Mouse (Mus musculus) embryonic facial prominence, embryonic 12.5 days (tissue): ENCODE results near the gene Med28. TPM values are rescaled to one million over a fixed set of nuclear protein-coding genes. Genes with fewer than 3 reads are reported as not detected.

Experiments
- ATAC-seq: fragments of 200-750 bp; cut with Nextera tagmentation; 2 replicates; pipeline ENCODE4 v1.8.0; 2017; ENCODE audit not compliant: insufficient number of reproducible peaks, insufficient read depth, low FRiP score, low TSS enrichment
- H3K27ac ChIP-seq: fragments of 300-500 bp; sonication (generic); 2 replicates; pipeline ENCODE4 v1.5.1; 2016; ENCODE audit warnings: mild to moderate bottlenecking
- H3K27me3 ChIP-seq: fragments of 300-500 bp; sonication (generic); 2 replicates; pipeline ENCODE4 v1.6.1; 2016; ENCODE audit warnings: mild to moderate bottlenecking, moderate library complexity
- H3K36me3 ChIP-seq: fragments of 300-500 bp; sonication (generic); 2 replicates; pipeline ENCODE4 v1.6.1; 2016; ENCODE audit warnings: mild to moderate bottlenecking
- H3K4me1 ChIP-seq: fragments of 300-500 bp; sonication (generic); 2 replicates; pipeline ENCODE4 v1.6.1; 2016
- H3K4me2 ChIP-seq: fragments of 300-500 bp; sonication (generic); replicated peaks from 2 replicates; pipeline ENCODE4 v1.6.1; 2016; ENCODE audit warnings: mild to moderate bottlenecking, moderate library complexity
- H3K4me3 ChIP-seq: fragments of 300-500 bp; sonication (generic); 2 replicates; pipeline ENCODE4 v1.5.1; 2016; ENCODE audit warnings: mild to moderate bottlenecking
- H3K9ac ChIP-seq: fragments of 300-500 bp; sonication (generic); 2 replicates; pipeline ENCODE4 v1.6.1; 2016; ENCODE audit warnings: mild to moderate bottlenecking, moderate library complexity
- H3K9me3 ChIP-seq: fragments of 300-500 bp; sonication (generic); 2 replicates; pipeline ENCODE4 v1.6.1; 2016; ENCODE audit warnings: mild to moderate bottlenecking, moderate library complexity
- WGBS: fragments of 180-500 bp; shearing (Covaris S2); methylation state at CpG from one replicate; pipeline ENCODE4 v1.1.7; 2016; 5-methylcytosine and 5-hydroxymethylcytosine counted together
- polyA plus RNA-seq: library from polyadenylated mRNA; unstranded; fragments of >200 nt; fragmentation: Nextera tagmentation; extraction: Ambion mirVana; gene quantifications from 2 replicates; pipeline ENCODE4 v1.2.1, GENCODE M21; 2016

The Med28 gene
- polyA plus RNA-seq, 1 experiment from 2014 or later: 261 TPM

GRCm38 (mm10) chr5:45564054-45564453 lies 44.0 kb downstream of the Med28 start:
- Histone ChIP-seq H3K27ac (no peak overlapping the region), H3K36me3 (no peaks in the 10 kb centered on the region), H3K9ac (no peak overlapping the region), H3K4me1 (no peaks in the 10 kb centered on the region), H3K9me3 (no peaks in the 10 kb centered on the region), H3K4me3 (no peak overlapping the region), H3K4me2 (no peak overlapping the region), H3K27me3 (no peaks in the 10 kb centered on the region)
- no peak for ATAC-seq
- 65% methylated on average over 6 of the region's 6 CpGs for WGBS

- no peaks in the 10 kb centered on the region for H3K36me3 ChIP-seq
- H3K27ac ChIP-seq: no peak overlapping the region
- H3K4me3 ChIP-seq: no peak overlapping the region
- H3K4me2 ChIP-seq: no peak overlapping the region
- ATAC-seq: no peak
- H3K9me3 ChIP-seq: no peaks in the 10 kb centered on the region
- H3K4me1 ChIP-seq: no peaks in the 10 kb centered on the region
- WGBS: 95% methylated on average over 1 of the region's 1 CpGs
- no peak overlapping the region for H3K9ac ChIP-seq
- H3K27me3 ChIP-seq: no peaks in the 10 kb centered on the region
Observed at GRCm38 (mm10) chr5:45565829-45566228, 45.8 kb downstream of the Med28 start.

GRCm38 (mm10) chr5:45572816-45573215 lies 52.8 kb downstream of the Med28 start:
- ATAC-seq: no peak
- no peaks in the 10 kb centered on the region for H3K9me3 ChIP-seq
- H3K27me3 ChIP-seq: no peaks in the 10 kb centered on the region
- H3K4me3 ChIP-seq: no peak overlapping the region
- H3K4me1 ChIP-seq: no peaks in the 10 kb centered on the region
- no peaks in the 10 kb centered on the region for H3K36me3 ChIP-seq
- H3K9ac ChIP-seq: no peak overlapping the region
- H3K27ac ChIP-seq: no peak overlapping the region
- 44% methylated on average over 5 of the region's 5 CpGs for WGBS
- no peak overlapping the region for H3K4me2 ChIP-seq

- Histone ChIP-seq H3K27ac (no peak overlapping the region), H3K27me3 (no peaks in the 10 kb centered on the region), H3K36me3 (no peaks in the 10 kb centered on the region), H3K4me2 (no peak overlapping the region), H3K9ac (no peak overlapping the region), H3K9me3 (no peaks in the 10 kb centered on the region), H3K4me1 (no peaks in the 10 kb centered on the region), H3K4me3 (no peak overlapping the region)
- 75% methylated on average over 3 of the region's 3 CpGs for WGBS
- no peak for ATAC-seq
Observed at GRCm38 (mm10) chr5:45576716-45577115, 56.7 kb downstream of the Med28 start.

- no peaks in the 10 kb centered on the region for H3K36me3 ChIP-seq
- H3K27ac ChIP-seq: no peak overlapping the region
- ATAC-seq: no peak
- no peaks in the 10 kb centered on the region for H3K9me3 ChIP-seq
- no peaks in the 10 kb centered on the region for H3K27me3 ChIP-seq
- no peak overlapping the region for H3K9ac ChIP-seq
- no peak overlapping the region for H3K4me2 ChIP-seq
- H3K4me3 ChIP-seq: no peak overlapping the region
- no peaks in the 10 kb centered on the region for H3K4me1 ChIP-seq
- WGBS: 69% methylated on average over 1 of the region's 1 CpGs
Observed at GRCm38 (mm10) chr5:45577376-45577775, 57.3 kb downstream of the Med28 start.

Other genes with a start within 250 kb of the Med28 start
- 132 and 136 TPM in 2 replicates for gene Qdpr, start 70.0 kb upstream of the Med28 start, polyA plus RNA-seq
- not detected in 2 replicates for gene Clrn2, start 66.5 kb upstream of the Med28 start, polyA plus RNA-seq
- gene Lap3, start 26.9 kb upstream of the Med28 start, polyA plus RNA-seq: 80.4 and 82.0 TPM in 2 replicates
- 0.78 and 1.1 TPM in 2 replicates for gene Fam184b, start 119.4 kb downstream of the Med28 start, polyA plus RNA-seq
- gene Ncapg, start 149.7 kb downstream of the Med28 start, polyA plus RNA-seq: 56.8 and 58.3 TPM in 2 replicates